Mouse (Mus musculus): ENCODE measurements around the gene Ccdc103.

Gene Ccdc103

DNA sequence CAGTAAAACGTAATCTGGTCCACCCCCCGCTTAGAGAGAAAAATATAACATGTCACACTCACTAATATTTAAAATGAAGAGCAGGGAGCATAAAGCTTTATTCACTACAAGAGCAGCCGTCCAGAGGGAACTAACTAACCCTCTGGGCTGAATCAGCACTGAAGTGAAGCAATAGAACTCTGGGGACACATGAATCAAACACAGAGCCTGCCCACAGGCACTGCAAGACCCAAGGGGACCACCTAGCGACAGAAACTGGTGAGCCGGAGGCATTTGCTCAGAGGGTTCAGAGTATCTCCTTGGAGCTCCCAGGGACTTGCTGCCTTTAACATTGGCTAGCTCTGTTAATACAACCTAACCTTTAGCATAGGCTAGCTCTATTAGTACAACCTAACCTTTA, 9.1 kb downstream of the Ccdc103 start:
- peak; percentile 80 for DNase-seq (ENCODE audit: low read depth, low spot score)

DNA sequence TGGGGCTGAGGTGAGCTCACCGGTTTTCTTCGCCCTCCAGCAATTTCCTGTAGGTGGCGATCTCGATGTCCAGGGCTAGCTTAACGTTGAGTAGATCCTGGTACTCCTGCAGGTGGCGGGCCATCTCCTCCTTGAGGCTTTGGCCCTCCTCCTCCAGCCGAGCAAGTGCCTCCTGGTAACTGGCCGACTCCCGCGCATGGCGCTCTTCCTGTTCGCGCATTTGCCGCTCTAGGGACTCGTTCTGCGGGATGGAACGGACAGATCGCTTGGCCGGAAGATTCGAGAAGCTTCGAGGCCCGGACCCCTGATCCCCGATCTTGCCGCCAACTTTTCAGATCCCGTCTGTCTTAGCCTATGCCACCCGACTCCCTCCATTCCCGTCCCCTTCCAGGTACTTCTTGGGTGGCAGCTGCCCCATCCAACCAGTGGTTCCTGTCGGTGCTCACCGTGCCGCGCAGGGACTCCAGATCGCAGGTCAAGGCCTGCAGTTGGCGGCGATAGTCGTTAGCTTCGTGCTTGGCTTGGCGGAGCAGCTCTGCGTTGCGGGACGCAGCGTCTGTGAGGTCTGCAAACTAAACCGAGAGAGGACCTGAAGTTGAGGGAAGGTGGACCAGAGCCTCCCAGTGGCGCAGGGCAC, 12.1 kb downstream of the Ccdc103 start:
- no peak for DNase-seq (ENCODE audit: low read depth, low spot score)

DNA sequence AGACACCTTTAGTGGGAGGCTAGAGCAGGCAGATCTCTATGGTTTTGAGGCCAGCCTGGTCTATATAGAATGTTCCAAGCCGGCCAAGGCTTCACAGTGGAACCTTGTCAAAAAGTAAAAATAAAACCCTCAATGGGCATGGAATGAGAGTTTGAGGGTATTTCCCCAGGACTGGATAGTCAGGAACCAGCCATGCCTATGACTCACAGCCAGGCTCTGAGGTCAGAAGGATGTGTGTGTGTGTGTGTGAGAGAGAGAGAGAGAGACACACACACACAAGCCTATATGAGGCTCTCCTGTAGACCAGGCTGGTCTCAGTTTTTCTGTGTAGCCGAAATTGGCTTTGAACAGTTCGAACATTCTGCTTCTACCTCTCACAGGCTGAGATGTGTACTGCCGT, 13.7 kb downstream of the Ccdc103 start:
- DNase-seq (ENCODE audit: low read depth, low spot score): peak; percentile 81

DNA sequence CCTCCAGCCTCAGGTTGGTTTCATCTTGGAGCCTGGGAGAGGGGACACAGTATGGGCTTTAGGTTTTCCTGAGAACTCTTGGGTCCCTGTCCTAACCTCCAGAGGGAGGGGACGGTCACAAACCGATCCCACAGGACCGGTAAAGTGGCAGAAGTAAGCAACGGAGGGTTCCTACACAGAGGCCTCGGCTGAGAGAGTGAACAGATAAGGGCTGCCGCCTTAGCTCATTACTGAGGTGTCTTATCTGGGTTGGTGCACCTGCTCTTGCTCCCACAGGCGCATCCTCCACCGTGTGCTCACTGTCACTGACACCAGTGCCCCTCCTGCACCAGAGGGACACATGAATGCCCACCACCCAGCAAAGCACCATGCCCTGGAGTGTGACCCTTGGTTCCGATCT, 14.8 kb downstream of the Ccdc103 start:
- no peak for DNase-seq (ENCODE audit: low read depth, low spot score)

DNA sequence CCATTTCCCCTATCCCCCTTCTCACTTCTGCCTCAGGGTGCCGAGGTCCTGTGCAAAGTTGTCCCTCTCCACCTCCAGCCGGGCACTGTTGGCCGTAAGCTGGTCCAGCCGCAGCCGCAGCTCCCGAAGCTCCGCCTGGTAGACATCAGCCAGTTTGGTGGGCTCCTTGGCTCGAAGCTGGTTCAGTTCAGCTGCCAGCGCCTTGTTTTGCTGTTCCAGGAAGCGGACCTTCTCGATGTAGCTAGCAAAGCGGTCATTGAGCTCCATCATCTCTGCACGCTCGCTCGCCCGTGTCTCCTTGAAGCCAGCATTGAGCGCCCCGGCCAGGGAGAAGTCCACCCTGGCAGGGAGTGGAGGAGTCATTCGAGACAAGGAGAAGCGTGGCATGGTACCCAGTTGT, 15.6 kb downstream of the Ccdc103 start:
- no peak for DNase-seq (ENCODE audit: low read depth, low spot score)

DNA sequence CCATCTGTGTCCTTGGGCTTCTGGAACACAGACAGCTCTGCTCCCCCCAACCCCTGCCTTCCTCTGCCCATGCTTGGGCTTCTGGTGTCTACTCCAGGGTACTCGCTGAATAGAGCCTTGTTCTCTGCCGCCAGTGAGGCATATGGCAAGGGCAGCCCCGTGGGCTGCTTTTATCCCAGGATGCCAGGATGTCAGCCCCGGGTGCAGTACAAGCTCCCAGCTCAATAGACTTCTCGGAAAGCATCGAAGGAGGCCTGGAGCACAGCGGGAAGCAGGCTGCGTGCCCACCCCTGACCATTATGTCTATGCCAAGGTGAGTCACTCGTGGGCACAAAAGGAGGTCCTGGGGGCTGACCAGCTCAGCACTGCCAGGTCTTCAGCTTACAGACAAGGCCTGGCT, 17.4 kb downstream of the Ccdc103 start:
- no peak for DNase-seq (ENCODE audit: low read depth, low spot score)

DNA sequence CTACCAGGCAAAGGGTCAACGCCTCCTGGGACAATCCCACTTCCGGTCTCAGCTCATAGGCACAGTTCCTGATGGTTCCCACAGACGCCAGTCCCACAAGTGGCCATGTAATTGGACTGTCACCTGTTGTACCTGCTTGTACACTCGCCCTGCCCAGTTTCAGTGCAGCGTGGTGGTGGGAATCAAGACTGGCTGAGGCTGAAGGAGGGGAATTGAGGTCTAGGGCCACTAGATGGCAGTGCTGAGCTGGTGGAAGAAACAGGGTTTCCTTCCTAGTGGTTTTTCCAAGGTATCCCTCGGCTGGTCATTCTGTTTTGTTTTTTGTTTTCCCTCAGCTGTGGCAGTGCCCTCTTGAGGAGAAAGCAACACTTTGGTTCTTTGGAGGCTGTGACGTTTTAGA, 19.8 kb downstream of the Ccdc103 start, which contains the start of gene Gfap:
Gfap (minus strand) TSS at position 150 of the 400 bp plus-strand sequence.
- DNase-seq (ENCODE audit: low read depth, low spot score): peak; percentile 96

GRCm38 (mm10) chr11:102901199-102901598, 20.2 kb downstream of the Ccdc103 start:
- no peak for DNase-seq (ENCODE audit: low read depth, low spot score)

- DNase-seq (ENCODE audit: low read depth, low spot score): no peak
Observed at GRCm38 (mm10) chr11:102902107-102902506, 21.1 kb downstream of the Ccdc103 start.

DNA sequence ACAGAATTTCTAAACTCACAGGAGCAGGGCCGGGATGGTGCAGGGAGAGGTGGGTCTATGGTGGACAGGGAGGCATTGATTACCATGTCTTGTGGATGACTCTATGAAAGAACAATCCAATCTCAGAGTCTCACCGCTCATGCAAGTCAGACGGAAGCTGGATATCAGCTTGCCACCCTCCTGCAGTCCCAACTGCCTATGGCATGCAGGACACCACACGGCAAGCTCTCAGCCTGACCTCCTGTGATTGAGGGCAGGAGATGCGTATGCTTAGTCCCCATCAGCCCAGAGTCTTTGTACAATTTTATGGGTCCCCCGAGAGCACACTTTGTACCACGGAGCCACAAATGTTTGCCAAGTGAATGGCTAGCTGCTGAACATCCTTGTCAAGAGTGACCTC, 22.6 kb downstream of the Ccdc103 start:
- no peak for DNase-seq (ENCODE audit: low read depth, low spot score)

GRCm38 (mm10) chr11:102911376-102911775, 30.4 kb downstream of the Ccdc103 start:
- no peak for DNase-seq (ENCODE audit: low read depth, low spot score)

- DNase-seq (ENCODE audit: low read depth, low spot score): no peak
Observed at GRCm38 (mm10) chr11:102915380-102915779, 34.4 kb downstream of the Ccdc103 start.

DNA sequence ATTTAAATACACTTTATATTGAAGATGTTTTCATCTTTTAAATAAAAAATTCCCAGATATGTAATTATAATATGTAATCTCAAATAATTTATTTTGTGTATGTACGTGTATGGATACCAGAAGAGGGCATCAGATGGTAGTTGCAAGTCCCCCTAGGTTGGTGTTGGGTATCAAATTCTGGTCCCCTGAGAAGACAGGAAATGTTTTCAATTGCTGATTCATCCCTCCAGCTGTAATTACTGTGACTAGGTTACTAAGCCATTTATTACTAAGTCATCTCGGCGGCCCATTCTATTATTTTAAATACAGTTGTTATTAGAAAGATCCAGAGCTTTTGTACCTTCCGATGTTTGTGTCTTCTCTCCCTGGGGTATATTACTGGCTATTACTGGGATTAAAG, 37.1 kb downstream of the Ccdc103 start:
- peak; percentile 65 for DNase-seq (ENCODE audit: low read depth, low spot score)

DNA sequence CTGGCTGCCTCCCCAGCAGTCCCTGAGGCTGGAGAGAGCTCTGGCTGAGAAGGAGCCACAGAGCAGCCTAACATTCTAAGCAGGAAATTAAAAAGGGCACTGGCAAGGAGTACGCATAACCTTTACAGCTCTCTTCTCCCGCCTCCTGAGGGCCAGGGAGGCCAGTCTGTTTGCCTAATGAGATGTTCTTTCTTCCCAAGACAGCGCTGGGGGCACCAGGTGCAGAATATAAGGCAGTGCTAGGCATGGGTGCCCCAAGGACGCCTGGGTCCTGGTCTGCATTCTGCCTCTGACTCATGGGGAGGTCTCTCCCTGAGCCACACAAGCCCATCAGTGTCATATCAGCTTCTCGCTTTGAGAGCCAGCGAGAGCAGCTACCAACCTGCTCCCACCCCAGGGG, 40.5 kb downstream of the Ccdc103 start:
- DNase-seq (ENCODE audit: low read depth, low spot score): no peak

DNA sequence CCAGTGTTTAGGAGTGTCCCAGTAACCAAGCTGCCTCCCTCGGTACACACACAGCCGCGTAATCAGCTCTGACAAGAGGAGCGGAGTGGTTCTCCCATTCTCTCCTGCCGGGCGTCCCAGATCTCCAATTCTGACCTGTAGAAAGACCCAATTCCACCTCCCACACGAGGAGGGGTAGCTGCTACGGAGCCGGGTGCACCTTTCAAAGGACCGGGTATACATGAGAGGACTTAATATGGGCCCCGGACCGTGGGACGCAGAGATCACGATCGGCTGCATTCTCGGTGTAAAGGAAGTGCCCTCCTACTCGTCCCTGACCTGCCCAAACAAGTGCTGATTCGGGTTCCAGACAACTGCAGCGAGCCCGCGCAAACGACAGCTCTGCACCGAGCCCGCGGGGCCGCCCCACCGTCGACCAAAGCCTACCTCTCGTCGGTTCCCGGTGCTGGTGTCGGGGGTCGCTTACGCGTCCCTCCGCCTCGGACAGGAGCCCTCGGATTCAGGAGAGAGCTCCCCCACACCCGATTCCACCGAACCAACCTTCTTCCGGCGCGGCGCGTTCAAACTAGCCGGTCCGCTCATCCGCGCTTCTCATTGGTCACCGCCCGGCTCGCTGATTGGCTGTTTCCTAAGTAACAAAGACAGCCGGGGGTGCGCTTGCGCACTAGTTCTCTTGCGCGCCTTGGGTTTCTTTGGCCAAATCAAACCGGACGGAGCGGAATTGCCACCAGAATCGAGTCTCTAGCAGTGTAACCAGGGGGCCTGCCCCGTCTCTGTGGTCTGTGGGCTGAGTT, 43.8 kb downstream of the Ccdc103 start, which contains the start of gene Kif18b:
Kif18b (minus strand) TSS at position 568 of the 794 bp plus-strand sequence.
- peak; percentile 99 for DNase-seq (ENCODE audit: low read depth, low spot score)

GRCm38 (mm10) chr11:102925351-102925717, 44.3 kb downstream of the Ccdc103 start:
- peak; percentile 80 for DNase-seq (ENCODE audit: low read depth, low spot score)

GRCm38 (mm10) chr11:102930672-102931071, 49.7 kb downstream of the Ccdc103 start:
- DNase-seq (ENCODE audit: low read depth, low spot score): no peak

Data from 3T3-L1 (cell line).